Mouse (Mus musculus): ENCODE measurements around the gene Nrgn.

DNA sequence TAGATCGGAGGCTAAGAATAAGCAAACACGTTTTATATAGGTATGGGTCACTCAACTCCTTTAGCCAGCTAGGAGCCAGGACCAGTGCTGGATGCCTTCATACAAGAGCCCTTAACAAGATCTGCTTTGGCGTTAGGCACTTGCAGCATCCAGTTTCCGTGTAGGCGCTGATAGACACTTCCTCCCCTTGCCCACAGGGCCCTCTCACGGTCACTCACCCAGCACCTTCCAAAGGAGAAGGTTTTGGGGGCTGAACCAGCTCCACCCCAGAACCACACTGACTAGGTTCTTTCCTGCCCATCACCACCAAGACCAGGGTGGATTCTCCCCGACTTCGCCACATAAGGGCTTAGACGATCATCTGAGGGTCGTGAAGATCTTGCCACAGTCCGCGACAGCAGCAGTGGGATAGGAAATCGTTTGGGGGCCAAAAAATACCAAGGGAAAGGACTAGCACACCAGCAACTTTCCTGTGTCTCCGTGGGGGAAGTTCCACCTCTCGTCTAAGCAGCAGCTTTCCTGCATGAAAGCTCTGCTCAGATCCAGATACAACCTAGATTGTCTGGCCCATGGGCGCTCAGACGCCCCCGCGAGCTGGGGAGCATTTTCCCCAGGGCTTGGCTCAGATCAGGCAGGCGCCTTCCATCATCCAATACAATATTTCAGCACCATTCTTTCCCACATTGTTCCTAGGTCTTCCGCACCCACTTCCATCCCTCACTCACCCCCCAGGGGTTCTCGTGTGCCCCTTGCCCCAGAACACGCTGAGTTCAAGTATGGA, 763 bp downstream of the Nrgn start:
- TF ChIP-seq CTCF (IDR thresholded peaks at IDR 0.05) = 0 out of 2 replicates have a peak, but pooled peaks have one; percentile 6
- no peak for TF ChIP-seq EP300 (IDR thresholded peaks at IDR 0.05)
